Mouse (Mus musculus): ENCODE results near the gene Folr2. TPM values are rescaled to one million over a fixed set of nuclear protein-coding genes. Genes with fewer than 3 reads are reported as not detected.

The Folr2 gene
- 15.4 and 19.7 TPM in 2 replicates for polyA plus RNA-seq (2012; rRNA removed)

DNA sequence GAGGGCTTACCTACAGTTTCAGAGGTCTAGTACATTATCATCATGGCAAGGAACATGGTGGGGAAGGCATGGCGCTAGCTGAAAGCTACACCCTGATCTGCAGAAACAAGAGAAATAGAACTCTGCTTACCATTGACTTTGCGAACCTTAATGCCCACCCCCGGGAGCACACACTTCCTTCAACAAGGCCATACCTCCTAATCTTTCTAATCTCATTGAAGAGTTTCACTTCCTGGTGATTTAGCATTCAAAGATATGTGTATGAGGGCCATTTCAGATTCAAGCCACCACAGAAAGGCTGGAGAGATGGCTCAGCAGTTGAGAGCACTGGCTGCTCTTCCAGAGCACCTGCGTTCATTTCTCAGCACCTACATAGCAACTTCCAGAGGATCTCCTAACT is at the start of gene Folr2:
Gene Folr2 (minus strand): TSS at position 101 of the 400 bp plus-strand sequence.

DNA sequence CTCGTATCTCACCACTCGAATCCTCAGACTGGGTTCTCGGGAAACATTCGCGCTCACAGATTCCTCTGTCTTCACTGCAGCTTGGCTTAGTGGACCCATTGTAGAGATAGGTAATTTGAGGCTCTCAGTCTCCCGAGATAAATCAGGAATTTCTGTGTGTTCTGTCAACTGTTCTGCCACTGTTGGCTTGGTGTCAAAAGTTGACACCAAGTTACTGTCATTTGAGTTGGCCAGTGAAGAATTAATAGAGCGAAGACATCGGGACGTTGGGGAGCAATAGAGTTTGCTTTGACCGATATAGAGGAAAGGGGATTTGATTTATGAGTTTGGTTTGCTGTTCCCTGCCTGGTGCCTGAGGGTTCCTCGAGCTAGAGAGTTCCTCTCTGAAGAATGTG is 49.3 kb upstream of the Folr2 start, which contains the start of gene Tomt:
Gene Tomt (minus strand): TSS at position 73 of the 395 bp plus-strand sequence.

DNA sequence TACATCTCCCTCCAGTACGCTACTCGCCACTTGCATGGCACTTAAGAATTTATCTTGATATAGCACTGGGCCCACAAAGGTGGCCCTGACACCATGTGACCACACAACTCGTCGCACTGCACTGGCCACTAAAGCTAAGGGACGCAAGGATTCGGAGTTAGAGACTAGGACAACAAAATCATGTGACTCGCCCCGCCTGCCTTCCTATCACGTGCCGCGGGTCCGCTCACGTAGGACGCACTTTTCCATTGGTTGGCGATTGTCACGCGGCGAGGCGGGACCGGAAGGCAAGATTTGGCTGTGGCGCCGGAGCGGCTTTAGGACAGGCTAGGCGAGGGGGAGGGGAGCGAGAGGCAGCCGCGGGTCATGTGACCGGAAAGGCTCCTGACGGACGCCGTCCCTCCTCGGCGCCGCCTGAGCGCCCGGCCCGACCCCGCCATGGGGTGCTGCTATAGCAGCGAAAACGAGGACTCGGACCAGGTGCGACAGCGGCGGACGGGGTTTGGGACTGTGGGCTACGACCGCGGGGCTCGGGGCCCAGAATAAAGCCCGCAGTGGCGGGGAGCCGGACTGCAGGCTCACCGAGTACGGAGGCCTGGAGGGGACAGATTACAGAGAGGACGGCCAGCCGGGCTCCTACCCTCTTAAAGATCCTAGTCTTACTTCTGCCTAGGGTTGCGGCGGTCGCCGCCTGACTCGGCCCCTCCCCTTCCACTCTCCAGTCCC is 48.7 kb upstream of the Folr2 start, which contains the start of gene Lamtor1:
Gene Lamtor1 (plus strand): TSS at position 344 of the 726 bp plus-strand sequence.

DNA sequence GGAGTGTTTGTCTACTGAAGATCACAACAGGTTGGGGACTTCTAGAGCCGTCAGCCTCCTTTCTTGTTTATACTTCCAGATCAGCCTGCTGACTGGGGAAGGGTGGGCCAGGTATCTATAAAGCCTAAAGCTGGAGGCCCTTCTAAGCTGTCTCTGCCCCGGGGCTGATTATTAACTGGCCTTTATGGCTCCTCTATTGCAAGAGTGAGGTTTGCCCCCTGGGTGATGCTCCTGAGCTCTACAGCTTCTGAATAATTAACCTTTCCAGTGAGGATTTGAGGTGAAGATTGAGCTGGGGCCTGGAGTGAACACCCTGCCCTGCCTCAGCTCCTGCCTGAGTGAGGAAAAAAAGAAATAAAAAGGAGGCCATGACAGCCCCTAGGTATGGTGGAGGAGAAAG is 13.6 kb upstream of the Folr2 start, which contains the start of gene Folr1:
Gene Folr1 (minus strand): TSS at position 160 of the 400 bp plus-strand sequence.

DNA sequence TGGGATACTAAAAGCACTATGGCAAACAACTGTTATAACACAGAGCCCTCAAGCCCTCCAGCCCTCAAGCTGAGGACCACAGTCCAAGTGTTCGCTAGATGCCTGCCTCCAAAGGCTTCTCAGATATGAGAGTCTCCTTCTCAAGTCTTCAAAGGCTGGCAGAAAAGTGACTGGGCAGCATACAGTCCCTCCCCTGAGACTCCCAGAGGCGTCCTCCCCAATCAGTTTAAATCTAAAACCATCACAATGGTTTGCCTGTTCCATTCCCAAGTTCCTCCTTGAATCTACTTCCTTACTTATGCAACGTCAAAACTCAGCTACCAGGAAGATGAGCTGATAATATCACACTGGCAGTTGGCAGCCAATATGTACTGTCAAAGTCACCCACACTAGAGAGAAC is 6.4 kb upstream of the Folr2 start, which contains the start of gene Anapc15:
Gene Anapc15 (plus strand): TSS at position 301 of the 400 bp plus-strand sequence.

DNA sequence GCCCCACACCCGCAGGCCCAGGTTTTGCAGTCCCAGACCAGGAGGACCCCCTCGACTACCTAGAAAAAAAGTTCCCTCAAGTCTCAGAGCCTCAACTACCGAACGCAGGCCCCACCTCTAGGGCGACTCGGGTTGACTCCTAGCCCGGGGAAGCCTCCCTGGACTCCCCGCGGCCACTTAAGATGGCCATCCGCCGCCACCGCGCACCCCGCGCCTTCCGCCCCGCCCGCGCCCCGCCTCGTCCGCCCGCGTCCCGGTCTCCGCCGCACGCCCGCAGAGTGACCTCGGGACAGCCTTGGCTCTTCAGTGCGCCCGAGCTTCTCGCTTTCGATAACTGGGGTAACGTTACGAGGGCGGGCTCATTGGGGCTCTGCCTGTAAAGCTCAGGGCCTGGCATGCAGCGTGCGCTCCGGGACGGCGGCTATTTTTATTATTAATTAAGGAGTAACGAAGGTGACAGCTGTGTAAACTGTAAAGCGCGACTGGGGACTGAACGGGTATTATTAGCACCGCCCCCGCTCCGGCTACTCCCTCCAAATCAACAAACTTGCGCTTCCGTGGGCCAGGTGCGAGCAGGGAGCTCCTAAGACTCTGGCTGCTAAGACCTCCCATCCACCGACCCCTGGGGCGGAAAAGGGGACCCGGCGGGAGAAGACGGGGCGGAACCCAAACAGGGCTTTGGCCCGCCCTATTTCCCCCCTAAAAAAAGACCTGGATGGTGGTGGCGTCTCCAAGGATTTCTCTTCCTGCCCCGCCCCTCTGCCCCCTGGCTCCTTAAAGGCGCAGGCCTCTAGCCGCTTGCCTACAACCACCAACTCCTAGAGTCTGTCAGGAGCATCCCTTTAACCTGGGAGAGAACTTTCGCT is 19.2 kb downstream of the Folr2 start, which contains the start of gene Inppl1:
Gene Inppl1 (minus strand): TSS at position 624 of the 866 bp plus-strand sequence.

DNA sequence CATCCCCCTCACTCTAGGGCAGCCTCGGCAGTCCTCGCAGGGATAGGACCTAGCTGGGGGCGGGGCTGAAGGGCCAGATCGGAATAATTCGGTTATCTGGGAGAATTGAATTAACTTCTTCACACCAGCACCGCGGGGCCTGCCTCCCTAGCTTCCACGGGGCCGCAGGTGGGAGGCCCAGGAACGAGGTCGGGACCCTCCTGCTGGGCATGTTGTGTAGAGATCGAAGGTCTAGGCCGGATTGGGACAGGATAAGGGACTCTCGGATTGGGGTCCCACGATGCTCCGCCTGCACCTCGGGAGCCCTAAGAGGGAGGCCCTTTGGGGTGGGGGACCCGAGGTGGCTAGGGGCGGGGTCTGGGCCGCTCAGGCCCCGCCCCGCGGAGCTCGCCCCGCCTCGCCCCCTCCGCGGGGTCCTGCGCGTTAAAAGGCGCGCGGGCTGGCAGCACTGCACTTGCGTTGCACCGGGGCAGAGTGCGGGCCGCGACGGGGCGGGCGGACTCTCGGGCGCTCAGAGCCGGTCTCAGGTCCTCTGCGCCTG is 39.1 kb downstream of the Folr2 start, which contains the start of gene Phox2a:
Gene Phox2a (plus strand): TSS at position 453 of the 541 bp plus-strand sequence.

Other genes with a start within 250 kb of the Folr2 start
- 37.2 and 37.3 TPM in 2 replicates for gene Clpb, start 193.6 kb downstream of the Folr2 start, polyA plus RNA-seq (2012; rRNA removed)
- gene Phox2a, start 38.9 kb downstream of the Folr2 start, polyA plus RNA-seq (2012; rRNA removed) = not detected in 2 replicates
- 193 and 201 TPM in 2 replicates for gene Inppl1, start 19.0 kb downstream of the Folr2 start, polyA plus RNA-seq (2012; rRNA removed)
- gene Anapc15, start 6.5 kb upstream of the Folr2 start, polyA plus RNA-seq (2012; rRNA removed) = 29.7 and 34.9 TPM in 2 replicates
- 73.4 and 105 TPM in 2 replicates for gene Folr1, start 13.6 kb upstream of the Folr2 start, polyA plus RNA-seq (2012; rRNA removed)
- 234 and 253 TPM in 2 replicates for gene Lamtor1, start 48.7 kb upstream of the Folr2 start, polyA plus RNA-seq (2012; rRNA removed)
- 0.18 and 0.29 TPM in 2 replicates for gene Tomt, start 49.2 kb upstream of the Folr2 start, polyA plus RNA-seq (2012; rRNA removed)
- 29.5 and 38.8 TPM in 2 replicates for gene Lrrc51, start 76.7 kb upstream of the Folr2 start, polyA plus RNA-seq (2012; rRNA removed)
- 108 TPM in 2 replicates for gene Numa1, start 76.9 kb upstream of the Folr2 start, polyA plus RNA-seq (2012; rRNA removed)
- gene Il18bp, start 161.5 kb upstream of the Folr2 start, polyA plus RNA-seq (2012; rRNA removed) = 9.9 and 14.9 TPM in 2 replicates
- gene Rnf121, start 208.3 kb upstream of the Folr2 start, polyA plus RNA-seq (2012; rRNA removed) = 21.4 and 22.0 TPM in 2 replicates
- gene Xndc1, start 208.3 kb upstream of the Folr2 start, polyA plus RNA-seq (2012; rRNA removed) = 23.2 and 28.9 TPM in 2 replicates
- gene Xntrpc, start 208.5 kb upstream of the Folr2 start, polyA plus RNA-seq (2012; rRNA removed) = 5.9 and 6.7 TPM in 2 replicates
- gene Trpc2, start 225.9 kb upstream of the Folr2 start, polyA plus RNA-seq (2012; rRNA removed) = not detected in 2 replicates
- gene Art1, start 244.5 kb upstream of the Folr2 start, polyA plus RNA-seq (2012; rRNA removed) = 0.17 and 0.18 TPM in 2 replicates

All from ovary, adult 2 months (tissue).